Mouse (Mus musculus): Measurements from ENCODE around the gene Gm45062.

Gene Gm45062

DNA sequence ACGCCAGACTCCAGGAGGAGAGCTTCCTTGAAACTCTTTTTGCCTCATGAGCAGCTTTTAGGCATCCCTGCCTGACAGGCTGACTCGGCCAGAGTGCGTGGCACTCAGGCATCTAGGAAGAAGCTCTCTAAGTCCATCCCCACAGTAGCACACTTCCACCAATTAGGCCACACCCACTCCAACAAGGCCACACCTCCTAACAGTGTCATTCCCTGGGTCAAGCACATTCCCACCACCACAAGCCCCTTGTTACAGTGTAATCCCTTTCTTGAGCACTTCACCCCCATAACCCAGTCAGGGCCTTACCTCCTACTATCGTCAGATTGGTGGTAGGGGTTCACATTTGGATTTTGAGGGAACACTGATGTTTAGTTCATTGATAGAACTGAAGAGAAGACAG, 108.4 kb downstream of the Gm45062 start:
- no peak for DNase-seq (ENCODE audit: low read depth, low spot score)

DNA sequence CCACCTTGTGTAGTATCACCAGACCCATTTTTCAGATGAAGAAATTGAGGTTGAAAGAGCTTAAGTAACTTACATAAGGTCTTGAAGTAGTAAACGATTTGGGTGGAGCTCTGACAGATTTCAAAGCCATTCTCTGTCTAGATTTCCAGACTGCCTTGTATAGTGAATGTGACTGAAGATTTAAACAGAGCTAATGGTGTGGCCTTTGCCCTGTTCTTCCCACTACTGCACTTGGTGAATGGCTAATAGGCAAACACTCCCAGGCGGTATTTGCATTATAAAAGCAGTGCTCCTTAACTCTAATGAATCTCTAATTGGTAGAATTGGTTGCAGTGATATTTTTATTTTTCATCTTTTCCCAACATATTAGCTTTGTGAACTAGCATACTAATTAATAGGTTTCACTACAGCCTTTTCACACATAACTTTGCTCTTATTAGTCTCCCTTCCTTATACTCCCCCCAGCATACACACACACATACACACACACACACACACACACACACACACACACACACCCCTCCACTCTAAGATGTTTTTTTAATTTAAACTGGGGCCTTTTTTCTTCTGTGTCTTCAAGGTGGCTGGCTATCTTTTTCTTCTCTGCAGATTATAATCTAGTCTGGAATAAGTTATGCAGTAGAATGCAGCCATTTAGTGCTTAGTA, 109.1 kb downstream of the Gm45062 start:
- DNase-seq (ENCODE audit: low read depth, low spot score), result no peak

- DNase-seq (ENCODE audit: low read depth, low spot score), result no peak
Observed at GRCm38 (mm10) chr6:8370624-8371023, 111.4 kb downstream of the Gm45062 start.

GRCm38 (mm10) chr6:8373051-8373450, 113.8 kb downstream of the Gm45062 start:
- DNase-seq (ENCODE audit: low read depth, low spot score), result no peak

GRCm38 (mm10) chr6:8373851-8374250, 114.6 kb downstream of the Gm45062 start:
- no peak for DNase-seq (ENCODE audit: low read depth, low spot score)

DNA sequence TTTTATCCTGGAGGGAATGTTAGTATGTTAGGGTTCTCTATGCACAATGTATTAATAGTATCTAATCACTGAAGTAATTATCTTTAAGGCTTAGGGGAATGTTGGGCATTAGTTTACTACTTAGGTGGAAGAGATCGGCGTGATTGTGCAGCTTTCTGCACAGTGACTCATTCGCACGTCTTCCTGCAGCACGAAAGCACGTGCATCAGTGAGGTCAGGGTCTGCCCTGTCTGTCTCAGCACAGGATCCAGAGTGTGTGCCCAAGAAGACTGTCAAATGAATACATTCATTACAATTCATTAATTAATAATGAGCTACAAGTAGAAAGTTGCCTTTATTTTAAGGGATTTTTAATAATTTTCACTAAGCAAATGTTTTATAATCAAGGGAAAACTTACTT, 115.0 kb downstream of the Gm45062 start:
- no peak for DNase-seq (ENCODE audit: low read depth, low spot score)

DNA sequence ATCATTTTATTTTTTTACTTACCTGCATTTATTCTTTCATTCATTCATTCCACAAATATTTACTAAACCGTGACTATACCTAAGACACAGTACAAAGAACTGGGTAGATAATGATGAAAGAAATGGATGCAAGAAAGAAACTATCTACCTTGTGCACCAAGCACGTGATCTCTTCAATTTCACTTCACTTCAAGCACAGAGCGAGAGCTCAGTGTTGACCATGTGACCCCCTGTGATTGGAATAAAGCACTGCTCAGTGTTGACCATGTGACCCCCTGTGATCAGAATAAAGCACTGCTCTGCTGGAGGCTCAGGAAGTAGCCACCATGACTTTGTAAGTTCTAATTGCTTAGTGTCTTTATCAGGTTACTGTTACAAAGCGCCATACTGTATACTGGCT, 115.5 kb downstream of the Gm45062 start:
- no peak for DNase-seq (ENCODE audit: low read depth, low spot score)

DNA sequence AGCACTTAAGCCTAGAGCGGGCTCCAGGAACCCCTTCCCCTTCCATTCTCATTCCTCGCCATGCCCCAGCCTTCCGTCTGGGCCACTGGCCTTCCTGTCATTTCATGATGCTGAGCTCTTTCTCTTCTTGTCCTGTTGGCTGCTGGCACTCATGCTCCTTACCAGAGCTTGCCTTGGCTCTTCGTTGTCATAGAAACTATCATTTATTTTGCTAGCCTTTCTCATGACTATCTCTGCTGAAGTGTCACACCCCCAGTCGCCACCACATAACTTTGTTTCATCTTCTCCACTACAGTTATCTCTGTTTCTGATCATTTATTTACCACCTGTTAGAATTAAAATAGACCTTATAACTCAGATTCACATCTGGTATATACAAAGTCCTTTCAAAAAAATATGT, 117.1 kb downstream of the Gm45062 start:
- DNase-seq (ENCODE audit: low read depth, low spot score), result no peak

- no peak for DNase-seq (ENCODE audit: low read depth, low spot score)
Observed at GRCm38 (mm10) chr6:8377667-8378066, 118.4 kb downstream of the Gm45062 start.

DNA sequence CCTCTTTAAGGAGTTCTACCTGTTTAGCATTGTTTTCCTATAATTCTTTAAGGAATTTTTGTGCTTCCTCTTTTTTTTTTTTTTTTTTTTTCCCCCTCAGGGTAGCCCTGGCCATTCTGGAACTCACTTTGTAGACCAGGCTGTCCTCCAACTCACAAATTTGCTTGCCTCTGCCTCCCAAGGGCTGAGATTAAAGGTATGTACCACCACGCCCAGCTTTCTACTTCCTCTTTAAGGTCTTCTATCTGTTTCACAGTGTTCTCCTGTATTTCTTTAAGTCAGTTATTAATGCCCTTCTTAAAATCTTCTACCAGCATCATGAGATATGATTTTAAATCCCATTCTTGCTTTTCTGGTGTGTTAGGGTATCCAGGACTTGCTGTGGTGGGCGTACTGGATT, 130.1 kb downstream of the Gm45062 start:
- DNase-seq (ENCODE audit: low read depth, low spot score), result peak; percentile 36

GRCm38 (mm10) chr6:8390296-8390695, 131.0 kb downstream of the Gm45062 start:
- no peak for DNase-seq (ENCODE audit: low read depth, low spot score)

GRCm38 (mm10) chr6:8390935-8391334, 131.7 kb downstream of the Gm45062 start:
- DNase-seq (ENCODE audit: low read depth, low spot score), result peak; percentile 12

GRCm38 (mm10) chr6:8393029-8393428, 133.8 kb downstream of the Gm45062 start:
- no peak for DNase-seq (ENCODE audit: low read depth, low spot score)

DNA sequence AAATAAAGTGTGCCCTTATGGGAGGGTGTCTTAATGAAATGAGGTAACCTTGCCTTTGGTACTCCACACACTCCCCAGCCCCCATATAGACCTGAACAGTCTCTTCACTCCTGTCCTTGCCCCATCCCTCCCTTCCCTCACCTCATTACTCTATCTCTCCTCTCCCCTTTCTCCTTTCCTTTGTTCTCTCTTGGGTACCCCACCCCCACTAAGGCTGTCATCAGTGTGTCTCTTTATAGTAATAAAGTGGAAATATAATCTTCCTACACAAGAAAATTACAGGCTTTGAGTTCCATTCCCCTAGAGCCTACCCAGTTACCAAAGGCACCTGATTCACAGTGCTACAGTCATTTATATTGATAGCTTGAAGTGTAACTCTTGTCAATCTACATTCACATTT, 134.8 kb downstream of the Gm45062 start:
- DNase-seq (ENCODE audit: low read depth, low spot score), result no peak

- DNase-seq (ENCODE audit: low read depth, low spot score), result peak; percentile 10
Observed at GRCm38 (mm10) chr6:8395061-8395460, 135.8 kb downstream of the Gm45062 start.

DNA sequence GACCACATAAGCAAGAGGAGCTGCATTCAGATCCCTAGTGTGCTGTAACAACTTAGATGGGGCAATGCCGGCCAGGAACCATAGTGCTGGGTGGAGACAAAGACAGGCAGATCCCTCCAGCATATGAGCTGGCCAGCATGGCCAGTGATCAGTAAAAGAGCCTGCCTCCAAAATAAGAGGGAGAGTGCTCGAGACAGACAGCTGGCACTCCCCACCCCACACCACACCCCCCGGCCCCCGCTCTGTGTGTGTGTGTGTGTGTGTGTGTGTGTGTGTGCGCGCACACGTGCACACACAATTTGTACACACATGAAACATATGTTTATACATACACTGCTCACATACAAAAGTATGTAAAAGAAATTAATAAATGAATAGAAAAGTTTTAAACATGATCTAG, 138.0 kb downstream of the Gm45062 start:
- no peak for DNase-seq (ENCODE audit: low read depth, low spot score)

DNA sequence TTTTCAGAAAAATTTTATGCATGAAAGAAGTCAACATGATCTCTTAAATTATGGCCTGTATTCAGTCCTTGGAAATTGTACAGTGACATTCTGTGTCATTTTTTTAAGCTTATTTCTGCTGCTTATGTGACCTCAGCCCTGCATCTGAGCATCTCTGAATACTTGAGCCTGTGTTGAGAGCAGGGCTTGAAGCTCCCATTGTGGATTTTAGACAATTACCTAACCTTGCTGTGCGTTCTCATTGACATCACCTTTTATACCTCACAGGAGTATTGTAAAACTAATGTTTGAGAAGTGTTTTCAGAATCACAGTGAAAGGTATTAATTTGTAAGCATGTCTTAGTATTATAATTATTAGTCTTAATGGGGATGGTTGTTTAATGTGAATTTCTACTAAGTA, 140.5 kb downstream of the Gm45062 start:
- no peak for DNase-seq (ENCODE audit: low read depth, low spot score)

DNA sequence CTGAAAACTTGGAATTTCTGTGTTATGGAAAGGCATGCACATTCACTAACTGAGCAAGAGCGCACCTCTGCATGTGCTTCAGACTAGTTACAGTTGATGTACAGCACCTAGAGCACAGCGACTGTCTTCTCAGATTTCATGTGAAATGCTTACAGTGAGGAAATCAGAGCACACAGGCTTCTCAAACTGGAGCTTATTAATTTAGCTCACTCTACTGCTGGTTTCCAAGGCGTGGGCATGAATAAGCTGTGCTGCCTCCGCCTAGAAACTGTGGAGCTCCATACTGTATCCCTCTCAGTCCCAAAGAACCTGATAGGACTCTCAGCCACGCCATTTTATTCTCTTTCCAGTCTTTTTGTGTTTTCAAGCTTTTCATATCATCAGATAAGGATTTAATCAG, 143.9 kb downstream of the Gm45062 start:
- DNase-seq (ENCODE audit: low read depth, low spot score), result no peak

DNA sequence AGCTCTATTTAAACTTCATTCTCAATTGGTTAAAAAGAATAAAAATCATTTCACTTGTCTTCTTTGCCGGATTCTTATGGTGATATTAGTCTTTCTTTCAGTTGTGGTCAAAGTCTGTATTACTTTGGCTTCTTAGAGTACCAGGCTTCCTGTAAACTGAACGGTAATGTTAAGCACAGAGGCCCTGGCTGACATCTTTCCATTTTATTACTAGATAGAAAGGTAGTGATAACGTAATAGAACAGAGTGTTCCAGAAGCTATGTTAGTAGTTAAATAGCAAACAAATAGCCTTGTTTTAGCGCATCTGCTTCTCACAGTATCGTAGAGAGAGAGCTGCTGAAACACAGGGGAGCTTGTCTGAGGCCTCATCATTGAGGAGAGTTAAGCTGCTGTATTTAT, 146.6 kb downstream of the Gm45062 start:
- no peak for DNase-seq (ENCODE audit: low read depth, low spot score)

DNA sequence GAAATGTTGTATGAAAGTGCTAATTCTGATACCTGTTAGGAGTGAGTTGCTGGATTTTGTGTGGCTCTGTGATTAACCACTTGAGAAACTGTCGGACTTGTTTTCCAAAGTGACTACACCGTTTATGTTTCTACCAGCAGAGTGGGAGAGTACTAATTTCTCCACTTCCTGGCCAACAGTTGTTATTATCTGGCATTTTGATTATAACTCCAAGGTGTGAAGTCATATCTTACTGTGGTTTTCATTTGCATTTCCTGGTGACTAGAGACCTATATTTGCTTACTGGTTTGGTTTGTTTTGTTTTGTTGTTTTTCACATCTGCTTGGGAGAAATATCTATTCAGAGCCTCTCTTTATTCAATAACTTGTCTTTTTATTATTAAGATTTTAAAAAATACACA, 149.1 kb downstream of the Gm45062 start:
- no peak for DNase-seq (ENCODE audit: low read depth, low spot score)

GRCm38 (mm10) chr6:8409865-8410264, 150.6 kb downstream of the Gm45062 start:
- DNase-seq (ENCODE audit: low read depth, low spot score), result no peak

DNA sequence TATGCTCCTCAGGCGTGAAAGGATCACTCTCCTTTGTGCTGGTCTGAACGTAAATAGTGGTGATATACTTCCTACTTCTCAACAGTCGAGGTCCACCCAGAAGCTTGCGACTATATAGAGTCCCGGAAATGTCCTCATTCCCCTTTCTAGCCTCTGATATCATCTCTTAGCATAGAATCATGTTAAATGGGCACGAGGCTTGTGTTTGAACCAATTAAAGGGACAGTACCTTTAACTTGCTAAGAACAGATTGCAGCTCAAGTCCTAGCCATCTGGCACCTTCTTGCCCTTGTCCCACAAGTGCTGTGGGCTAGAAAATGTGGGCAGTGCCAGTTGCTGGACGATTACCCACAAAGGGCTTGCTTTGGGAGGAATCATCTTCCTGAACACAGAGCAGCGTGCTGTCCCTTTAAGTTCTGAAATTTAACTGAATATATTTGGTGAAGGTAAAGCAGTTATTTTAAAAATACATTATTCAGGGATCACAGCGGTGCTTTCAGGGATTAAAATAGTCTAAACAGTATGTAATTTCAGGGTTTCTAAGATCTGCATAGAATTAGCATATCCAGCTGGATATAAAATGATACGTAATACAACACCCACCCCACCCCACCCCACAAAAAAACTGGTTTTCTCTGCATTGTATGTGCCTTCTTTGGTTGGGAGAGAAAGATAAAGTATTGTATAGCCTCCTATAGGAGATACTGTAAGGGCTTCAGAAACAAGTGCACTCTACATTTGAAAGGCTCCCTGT, 153.8 kb downstream of the Gm45062 start:
- no peak for DNase-seq (ENCODE audit: low read depth, low spot score)

- no peak for DNase-seq (ENCODE audit: low read depth, low spot score)
Observed at GRCm38 (mm10) chr6:8414020-8414419, 154.8 kb downstream of the Gm45062 start.
